Mouse (Mus musculus) liver, adult 2 months (tissue): ENCODE data around the gene Spsb2. TPM values are rescaled to one million over a fixed set of nuclear protein-coding genes. Genes with fewer than 3 reads are reported as not detected.

Experiments used
- DNase-seq: peaks from one replicate; pipeline ENCODE4 v3.0.0-alpha.2; 2011; ENCODE audit warnings: low read depth, low spot score; ENCODE audit errors: extremely low read depth
- H3K27ac ChIP-seq: fragments of 200-500 bp; replicated peaks from 2 replicates; pipeline ENCODE4 v1.5.1; 2012; ENCODE audit warnings: low read depth, mild to moderate bottlenecking, control low read depth, inconsistent platforms, low read length; ENCODE audit not compliant: insufficient read depth
- H3K27me3 ChIP-seq: fragments of 200-500 bp; 2 replicates; pipeline ENCODE4 v1.6.1; 2012; ENCODE audit warnings: mild to moderate bottlenecking, moderate library complexity, low read length, inconsistent platforms; ENCODE audit not compliant: control insufficient read depth, insufficient read depth
- H3K36me3 ChIP-seq: fragments of 200-500 bp; 2 replicates; pipeline ENCODE4 v1.6.1; 2012; ENCODE audit warnings: low read length, inconsistent platforms; ENCODE audit not compliant: control insufficient read depth, insufficient read depth
- H3K4me1 ChIP-seq: fragments of 200-500 bp; 2 replicates; pipeline ENCODE4 v1.6.1; 2011; ENCODE audit warnings: low read length; ENCODE audit not compliant: control insufficient read depth, insufficient read depth
- H3K4me3 ChIP-seq: fragments of 200-500 bp; 2 replicates; pipeline ENCODE4 v1.5.1; 2011; ENCODE audit warnings: low read depth, mild to moderate bottlenecking, control low read depth, low read length, moderate library complexity; ENCODE audit not compliant: insufficient read depth
- H3K79me2 ChIP-seq: fragments of 200-500 bp; 2 replicates; pipeline ENCODE4 v1.6.1; 2012; ENCODE audit warnings: inconsistent platforms, mild to moderate bottlenecking, low read length, moderate library complexity; ENCODE audit not compliant: control insufficient read depth, insufficient read depth
- H3K9ac ChIP-seq: fragments of 200-500 bp; 2 replicates; pipeline ENCODE4 v1.6.1; 2012; ENCODE audit warnings: low read depth, mild to moderate bottlenecking, control low read depth, inconsistent platforms, low read length
- CTCF ChIP-seq: fragments of 200-500 bp; IDR thresholded peaks from 2 replicates; pipeline ENCODE4 v1.5.1; 2011; ENCODE audit warnings: low read depth, low read length, control low read depth
- POLR2A ChIP-seq: fragments of 200-500 bp; IDR thresholded peaks from 2 replicates; pipeline ENCODE4 v1.6.1; 2011; ENCODE audit warnings: low read length, control low read depth; ENCODE audit not compliant: insufficient read depth; ENCODE audit errors: extremely low read depth
- WGBS: fragments of 180-500 bp; shearing (Covaris S2); methylation state at CpG from one replicate; pipeline ENCODE4 v1.1.7; 2018; 5-methylcytosine and 5-hydroxymethylcytosine counted together
- polyA plus RNA-seq: library from polyadenylated mRNA; depleted of rRNA; stranded (reverse); fragments of >200 nt; gene quantifications from 2 replicates; pipeline ENCODE4 v1.2.3, GENCODE M21; 2012
- total RNA-seq: library from RNA; depleted of rRNA; stranded (reverse); fragments of >200 nt; gene quantifications from 2 replicates; pipeline ENCODE4 v1.2.3, GENCODE M21; 2014

Gene Spsb2
- total and polyA plus RNA-seq, 2 experiments: 9.9 to 20.1 TPM

- Histone ChIP-seq H3K4me3 (no peak overlapping the region), H3K27ac (no peak overlapping the region), H3K4me1 (0 out of 2 replicates have a peak, but pooled peaks cover 1% of the 10 kb centered on the region), H3K36me3 (no peaks in the 10 kb centered on the region), H3K27me3 (no peaks in the 10 kb centered on the region), H3K9ac (no peak overlapping the region), H3K79me2 (no peaks in the 10 kb centered on the region)
- WGBS: 15% methylated on average over 9 of the region's 9 CpGs
- peak; percentile 71 for DNase-seq
- no peak for TF ChIP-seq POLR2A
- TF ChIP-seq CTCF: peak; percentile 78
These were observed 38.8 kb downstream of the Spsb2 start for GRCm38 (mm10) chr6:124847305-124847704.

- Histone ChIP-seq H3K36me3 (no peaks in the 10 kb centered on the region), H3K27me3 (no peaks in the 10 kb centered on the region), H3K4me3 (no peak overlapping the region), H3K4me1 (0 out of 2 replicates have a peak, but pooled peaks cover 1% of the 10 kb centered on the region), H3K27ac (no peak overlapping the region), H3K79me2 (no peaks in the 10 kb centered on the region), H3K9ac (no peak overlapping the region)
- WGBS: 64% methylated on average over 8 of the region's 8 CpGs
- no peak for TF ChIP-seq POLR2A
- no peak for TF ChIP-seq CTCF
- DNase-seq: no peak
These were observed 42.1 kb downstream of the Spsb2 start for GRCm38 (mm10) chr6:124850535-124850934.

GRCm38 (mm10) chr6:124854647-124855046 lies 46.2 kb downstream of the Spsb2 start:
- Histone ChIP-seq H3K9ac (no peak overlapping the region), H3K4me1 (no peaks in the 10 kb centered on the region), H3K27me3 (peaks cover 7% of the 10 kb centered on the region; the same call in 1 of the 2 replicates), H3K27ac (no peak overlapping the region), H3K79me2 (no peaks in the 10 kb centered on the region), H3K36me3 (no peaks in the 10 kb centered on the region), H3K4me3 (no peak overlapping the region)
- 71% methylated on average over 12 of the region's 12 CpGs for WGBS
- no peak for TF ChIP-seq POLR2A
- no peak for DNase-seq

- 34% methylated on average over 14 of the region's 14 CpGs for WGBS
- Histone ChIP-seq H3K27ac (no peak overlapping the region), H3K79me2 (no peaks in the 10 kb centered on the region), H3K9ac (no peak overlapping the region), H3K27me3 (peaks cover 7% of the 10 kb centered on the region; the same call in 1 of the 2 replicates), H3K36me3 (no peaks in the 10 kb centered on the region), H3K4me3 (no peak overlapping the region), H3K4me1 (peaks cover 1% of the 10 kb centered on the region; the same call in 1 of the 2 replicates)
- DNase-seq: no peak
- TF ChIP-seq CTCF (no peak), POLR2A (no peak)
These were observed 47.9 kb downstream of the Spsb2 start for GRCm38 (mm10) chr6:124856321-124856720.

GRCm38 (mm10) chr6:124856916-124857839 lies 48.7 kb downstream of the Spsb2 start, which contains the start of gene P3h3:
Gene P3h3, minus strand, starts transcription at chr6:124857752.
- H3K27ac ChIP-seq: no peak within 1 kb of the TSS
- H3K36me3 ChIP-seq: no peaks in the 10 kb centered on the region
- H3K4me1 ChIP-seq: peaks cover 1% of the 10 kb centered on the region; the same call in 1 of the 2 replicates
- H3K27me3 ChIP-seq: peaks cover 7% of the 10 kb centered on the region; the same call in 1 of the 2 replicates
- H3K9ac ChIP-seq: peak within 1 kb of the TSS; percentile 76
- H3K79me2 ChIP-seq: no peaks in the 10 kb centered on the region
- no peak for DNase-seq
- peak within 1 kb of the TSS; percentile 63 for H3K4me3 ChIP-seq
- TF ChIP-seq POLR2A (no peak), CTCF (peak; percentile 76)
- WGBS: 1% methylated on average over 86 of the region's 86 CpGs
